Mouse (Mus musculus) intestine, embryonic 14.5 days (tissue): ENCODE measurements around the gene Ccl1. TPM values are rescaled to one million over a fixed set of nuclear protein-coding genes. Genes with fewer than 3 reads are reported as not detected.

Experiments
- ATAC-seq: fragments of 200-750 bp; cut with Nextera tagmentation; replicated peaks from 2 replicates; pipeline ENCODE4 v1.8.0; 2017; ENCODE audit warnings: low read depth, moderate number of reproducible peaks, moderate TSS enrichment, moderate library complexity; ENCODE audit not compliant: low FRiP score, low TSS enrichment
- DNase-seq: peaks from one replicate; pipeline ENCODE4 v3.0.0-alpha.2; 2018; ENCODE audit warnings: low spot score
- H3K27ac ChIP-seq: fragments of 300-500 bp; sonication (generic); 2 replicates; pipeline ENCODE4 v1.5.1; 2014; ENCODE audit warnings: low read depth, mild to moderate bottlenecking, control low read depth
- H3K27me3 ChIP-seq: fragments of 300-500 bp; sonication (generic); replicated peaks from 2 replicates; pipeline ENCODE4 v1.6.1; 2014; ENCODE audit warnings: low read length, control low read depth; ENCODE audit not compliant: control insufficient read depth, insufficient read depth
- H3K36me3 ChIP-seq: fragments of 300-500 bp; sonication (generic); 2 replicates; pipeline ENCODE4 v1.6.1; 2014; ENCODE audit warnings: low read length, control low read depth; ENCODE audit not compliant: control insufficient read depth, insufficient read depth
- H3K4me1 ChIP-seq: fragments of 300-500 bp; sonication (generic); replicated peaks from 2 replicates; pipeline ENCODE4 v1.6.1; 2014; ENCODE audit warnings: low read length, control low read depth, mixed read lengths; ENCODE audit not compliant: control insufficient read depth, insufficient read depth
- H3K4me2 ChIP-seq: fragments of 300-500 bp; sonication (generic); 2 replicates; pipeline ENCODE4 v1.6.1; 2014; ENCODE audit warnings: low read length
- H3K4me3 ChIP-seq: fragments of 300-500 bp; sonication (generic); 2 replicates; pipeline ENCODE4 v1.5.1; 2014; ENCODE audit warnings: low read depth, low read length, control low read depth, mixed read lengths
- H3K9ac ChIP-seq: fragments of 300-500 bp; sonication (generic); 2 replicates; pipeline ENCODE4 v1.6.1; 2014; ENCODE audit warnings: mild to moderate bottlenecking, low read length
- H3K9me3 ChIP-seq: fragments of 300-500 bp; sonication (generic); 2 replicates; pipeline ENCODE4 v1.6.1; 2016; ENCODE audit warnings: low read length, control low read depth; ENCODE audit not compliant: control insufficient read depth
- WGBS: fragments of 180-500 bp; shearing (Covaris S2); extraction: QIAGEN DNeasy Blood & Tissue Kit; methylation state at CpG from one replicate; pipeline ENCODE4 v1.1.7; 2014; 5-methylcytosine and 5-hydroxymethylcytosine counted together
- polyA plus RNA-seq: library from polyadenylated mRNA; unstranded; fragments of >200 nt; fragmentation: Nextera tagmentation; extraction: Ambion mirVana; gene quantifications from 2 replicates; pipeline ENCODE4 v1.2.1, GENCODE M21; 2014

Ccl1 gene
- polyA plus RNA-seq, 1 experiment from 2014 or later, result not detected

- H3K4me2 ChIP-seq, result no peak overlapping the region
- H3K9ac ChIP-seq, result no peak overlapping the region
- no peaks in the 10 kb centered on the region for H3K27me3 ChIP-seq
- no peak overlapping the region for H3K27ac ChIP-seq
- H3K9me3 ChIP-seq, result no peaks in the 10 kb centered on the region
- no peak for DNase-seq
- H3K4me1 ChIP-seq, result no peaks in the 10 kb centered on the region
- H3K4me3 ChIP-seq, result no peak overlapping the region
- H3K36me3 ChIP-seq, result no peaks in the 10 kb centered on the region
- ATAC-seq, result no peak
- 60% methylated on average over 2 of the region's 2 CpGs for WGBS
Observed at GRCm38 (mm10) chr11:82194980-82195379, 110.5 kb downstream of the Ccl1 start.

DNA sequence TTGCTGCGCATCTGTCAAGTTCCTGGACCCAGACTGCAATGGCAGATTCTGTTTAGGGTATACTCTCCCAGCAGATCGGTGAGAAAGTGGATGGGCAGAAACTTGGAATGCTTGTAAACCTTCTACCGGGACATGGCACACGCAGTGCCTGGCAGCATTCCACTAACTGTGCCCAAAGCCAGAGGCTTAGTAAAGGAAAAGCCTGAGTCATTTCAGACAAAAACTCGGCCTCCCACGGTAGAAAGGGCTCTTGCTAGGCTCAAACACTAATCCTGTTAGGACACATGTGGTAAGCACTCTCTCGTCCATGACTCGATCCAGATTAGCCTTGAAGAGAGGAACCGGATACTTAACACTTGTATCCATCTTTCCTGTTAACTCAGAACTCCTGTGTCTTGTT is 111.7 kb downstream of the Ccl1 start:
- Histone ChIP-seq H3K4me2 (no peak overlapping the region), H3K9me3 (no peaks in the 10 kb centered on the region), H3K27me3 (no peaks in the 10 kb centered on the region), H3K4me1 (no peaks in the 10 kb centered on the region), H3K36me3 (no peaks in the 10 kb centered on the region), H3K9ac (no peak overlapping the region), H3K27ac (no peak overlapping the region), H3K4me3 (no peak overlapping the region)
- no peak for ATAC-seq
- no peak for DNase-seq
- WGBS, result 75% methylated on average over 9 of the region's 9 CpGs

GRCm38 (mm10) chr11:82189782-82190563 is 115.5 kb downstream of the Ccl1 start:
- Histone ChIP-seq H3K27ac (no peak overlapping the region), H3K4me3 (no peak overlapping the region), H3K9ac (no peak overlapping the region), H3K36me3 (no peaks in the 10 kb centered on the region), H3K4me2 (no peak overlapping the region), H3K4me1 (no peaks in the 10 kb centered on the region), H3K27me3 (no peaks in the 10 kb centered on the region), H3K9me3 (no peaks in the 10 kb centered on the region)
- WGBS, result 77% methylated on average over 13 of the region's 13 CpGs
- DNase-seq (no peak), ATAC-seq (no peak)

- Histone ChIP-seq H3K9me3 (no peaks in the 10 kb centered on the region), H3K27me3 (no peaks in the 10 kb centered on the region; the same call in 1 of the 2 replicates), H3K4me2 (no peak overlapping the region), H3K4me1 (no peaks in the 10 kb centered on the region), H3K27ac (no peak overlapping the region), H3K36me3 (no peaks in the 10 kb centered on the region), H3K9ac (no peak overlapping the region), H3K4me3 (no peak overlapping the region)
- ATAC-seq (no peak), DNase-seq (no peak)
- 81% methylated on average over 3 of the region's 3 CpGs for whole genome bisulfite sequencing
Observed at GRCm38 (mm10) chr11:82185684-82186083, 119.8 kb downstream of the Ccl1 start.

- no peak for ATAC-seq
- H3K27me3 ChIP-seq, result no peaks in the 10 kb centered on the region; the same call in 1 of the 2 replicates
- DNase-seq, result no peak
- H3K9me3 ChIP-seq, result no peaks in the 10 kb centered on the region
- no peak overlapping the region for H3K4me3 ChIP-seq
- H3K36me3 ChIP-seq, result no peaks in the 10 kb centered on the region
- H3K27ac ChIP-seq, result no peak overlapping the region
- H3K4me2 ChIP-seq, result no peak overlapping the region
- 79% methylated on average over 6 of the region's 6 CpGs for WGBS
- no peak overlapping the region for H3K9ac ChIP-seq
- no peaks in the 10 kb centered on the region for H3K4me1 ChIP-seq
Observed at GRCm38 (mm10) chr11:82183281-82183935, 122.1 kb downstream of the Ccl1 start.

DNA sequence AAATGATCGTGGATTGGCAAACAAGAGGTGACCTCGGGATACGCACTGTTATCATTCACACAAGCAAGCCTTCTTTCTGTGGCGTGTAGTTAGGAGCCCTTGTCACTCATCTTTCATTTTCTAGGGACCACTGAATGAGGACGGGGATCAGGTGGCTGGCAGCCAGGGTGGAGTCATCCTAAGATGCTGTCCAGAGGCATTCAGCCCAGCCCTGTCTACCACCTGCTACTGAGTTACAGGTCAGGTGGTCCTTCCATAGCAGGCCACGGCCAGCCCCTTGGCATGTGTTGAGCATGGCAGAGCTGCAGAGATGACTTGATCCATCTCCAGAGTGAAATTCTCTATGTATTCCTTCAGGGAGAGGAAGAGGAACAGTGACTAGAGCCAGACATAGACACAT is 123.1 kb downstream of the Ccl1 start:
- Histone ChIP-seq H3K4me1 (no peaks in the 10 kb centered on the region), H3K36me3 (no peaks in the 10 kb centered on the region), H3K4me3 (no peak overlapping the region), H3K27me3 (no peaks in the 10 kb centered on the region; the same call in 1 of the 2 replicates), H3K27ac (no peak overlapping the region), H3K9ac (no peak overlapping the region), H3K9me3 (no peaks in the 10 kb centered on the region), H3K4me2 (no peak overlapping the region)
- WGBS, result 77% methylated on average over 6 of the region's 6 CpGs
- DNase-seq (peak; percentile 23), ATAC-seq (no peak)

DNA sequence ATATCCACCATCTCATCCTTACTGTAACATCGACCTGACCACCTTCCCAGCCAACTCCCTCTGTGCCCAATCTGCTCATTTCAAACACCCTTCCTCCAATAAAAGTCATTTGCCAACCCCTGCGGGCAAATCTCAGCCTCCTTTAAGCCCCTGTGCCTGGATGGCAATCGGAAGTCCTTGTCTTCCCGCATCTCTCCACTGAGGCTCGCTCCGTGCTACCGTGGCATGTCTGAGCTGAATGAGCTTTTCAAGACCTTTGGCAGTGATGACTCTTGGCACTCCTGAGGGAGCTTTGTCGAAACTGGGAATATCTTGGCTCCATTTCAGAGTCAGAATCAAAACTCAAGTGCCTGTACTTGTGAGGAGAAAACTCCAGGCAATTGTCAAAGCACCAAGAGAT is 124.2 kb downstream of the Ccl1 start:
- H3K36me3 ChIP-seq, result no peaks in the 10 kb centered on the region
- H3K9me3 ChIP-seq, result no peaks in the 10 kb centered on the region
- DNase-seq, result peak; percentile 24
- no peaks in the 10 kb centered on the region for H3K4me1 ChIP-seq
- H3K27me3 ChIP-seq, result no peaks in the 10 kb centered on the region; the same call in 1 of the 2 replicates
- H3K4me2 ChIP-seq, result no peak overlapping the region
- WGBS, result 78% methylated on average over 8 of the region's 8 CpGs
- no peak for ATAC-seq
- H3K4me3 ChIP-seq, result no peak overlapping the region
- no peak overlapping the region for H3K9ac ChIP-seq
- no peak overlapping the region for H3K27ac ChIP-seq

DNA sequence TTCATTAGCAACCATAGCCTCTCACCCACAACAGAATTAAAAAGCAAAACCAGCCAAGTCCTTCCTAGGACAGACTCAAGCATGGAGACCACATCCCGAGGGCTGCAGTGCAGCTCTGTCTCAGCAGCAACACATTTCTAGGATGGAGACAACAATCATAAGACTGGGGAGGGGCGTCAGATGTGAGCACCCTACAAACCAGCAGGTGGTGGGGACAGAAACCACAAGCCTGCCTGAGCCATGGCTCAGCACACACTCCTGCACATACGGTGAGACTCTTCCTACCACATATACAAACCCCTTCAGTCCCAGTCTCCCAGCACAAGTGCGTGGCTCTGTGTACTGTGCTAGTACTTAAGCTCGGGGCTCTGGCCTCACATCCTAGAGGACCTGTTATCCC is 127.3 kb downstream of the Ccl1 start:
- no peaks in the 10 kb centered on the region for H3K4me1 ChIP-seq
- H3K27me3 ChIP-seq, result no peaks in the 10 kb centered on the region; the same call in 1 of the 2 replicates
- no peaks in the 10 kb centered on the region for H3K36me3 ChIP-seq
- H3K9me3 ChIP-seq, result no peaks in the 10 kb centered on the region
- DNase-seq (no peak), ATAC-seq (no peak)
- H3K4me2 ChIP-seq, result no peak overlapping the region
- 77% methylated on average over 5 of the region's 5 CpGs for WGBS
- H3K9ac ChIP-seq, result no peak overlapping the region
- no peak overlapping the region for H3K27ac ChIP-seq
- no peak overlapping the region for H3K4me3 ChIP-seq
